Mouse (Mus musculus) telencephalon, adult 2 months (tissue): ENCODE results near the gene Ccnk.

Source experiments
- DNase-seq: peaks from one replicate; pipeline ENCODE4 v3.0.0-alpha.2; 2011; ENCODE audit warnings: low read depth, low spot score

Gene Ccnk

DNA sequence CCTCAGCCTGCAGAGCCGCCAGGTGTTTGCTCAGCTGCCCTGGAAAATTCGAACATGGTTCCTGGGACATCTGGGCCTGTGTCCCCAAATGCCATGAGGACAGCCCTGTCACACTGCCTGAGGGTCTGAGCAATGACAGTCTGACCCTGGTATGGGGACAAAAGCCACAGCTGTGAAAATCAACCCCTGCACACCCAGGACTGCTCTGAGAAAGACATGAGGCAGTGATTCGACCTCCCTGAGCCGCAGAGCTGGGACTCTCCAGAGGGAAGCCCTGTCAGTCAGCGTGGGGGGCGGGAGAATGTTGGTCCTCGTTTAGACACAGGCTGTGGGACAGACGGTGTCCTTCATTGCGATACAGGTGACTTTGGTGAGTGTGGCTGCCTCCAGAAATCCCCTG is 66.2 kb downstream of the Ccnk start:
- DNase-seq: no peak

DNA sequence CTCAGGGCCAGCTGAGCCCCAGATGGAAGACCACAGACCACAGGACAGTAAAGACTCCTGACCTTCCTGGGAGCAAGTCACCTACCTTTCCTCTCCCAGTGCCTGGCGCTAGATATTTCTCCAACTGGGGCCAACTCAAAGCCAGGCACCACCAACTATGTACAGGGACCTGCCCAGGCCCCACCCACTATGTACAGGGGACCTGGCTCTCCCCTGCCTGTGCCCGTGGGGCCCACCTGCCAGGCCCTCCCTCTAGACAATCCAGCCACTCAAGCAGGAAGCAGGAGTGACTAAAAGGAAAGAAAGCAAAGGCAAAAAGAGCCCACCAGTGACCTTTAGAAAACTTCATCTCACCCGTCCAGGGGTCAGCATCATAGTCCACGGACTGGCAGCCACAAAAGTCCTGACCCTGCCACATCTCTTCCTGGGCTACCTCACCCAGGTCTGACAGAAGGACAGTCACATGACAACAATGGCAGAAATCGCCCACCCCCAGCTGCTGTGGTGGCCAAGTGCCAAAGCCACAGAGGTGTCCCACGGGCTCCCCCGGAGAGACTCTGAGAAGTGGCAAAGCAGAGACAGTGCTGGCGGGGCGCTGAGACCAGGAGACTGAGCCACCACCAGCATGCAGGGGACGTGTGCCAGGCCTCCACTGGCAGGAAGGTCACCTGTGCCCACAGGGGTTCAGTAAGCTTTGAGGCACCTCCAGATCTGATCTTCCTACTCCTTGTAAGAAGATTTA is 67.6 kb downstream of the Ccnk start:
- no peak for DNase-seq

DNA sequence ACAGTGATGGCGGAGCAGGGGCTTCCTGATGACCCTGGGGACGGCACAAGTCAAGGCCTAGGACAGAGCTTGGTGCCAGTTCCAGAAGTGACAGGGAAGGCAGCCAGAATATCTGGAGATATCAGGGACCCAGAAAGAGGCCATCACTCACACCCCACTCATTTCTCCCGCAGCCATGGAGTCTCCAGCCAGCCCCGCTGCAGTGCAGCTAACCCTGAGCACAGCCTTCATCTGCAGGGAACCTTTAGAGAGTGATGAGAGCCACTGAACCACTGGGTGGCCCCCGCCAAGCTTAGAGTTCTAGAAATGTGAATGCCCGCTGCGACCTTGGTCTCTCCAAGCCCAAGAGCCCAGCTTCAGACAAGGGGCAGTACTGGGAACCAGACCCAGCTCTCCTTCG is 69.6 kb downstream of the Ccnk start:
- DNase-seq: no peak

- DNase-seq: no peak
These were observed 70.1 kb downstream of the Ccnk start for GRCm38 (mm10) chr12:108249522-108249921.

- no peak for DNase-seq
These were observed 71.8 kb downstream of the Ccnk start for GRCm38 (mm10) chr12:108251034-108251792.

DNA sequence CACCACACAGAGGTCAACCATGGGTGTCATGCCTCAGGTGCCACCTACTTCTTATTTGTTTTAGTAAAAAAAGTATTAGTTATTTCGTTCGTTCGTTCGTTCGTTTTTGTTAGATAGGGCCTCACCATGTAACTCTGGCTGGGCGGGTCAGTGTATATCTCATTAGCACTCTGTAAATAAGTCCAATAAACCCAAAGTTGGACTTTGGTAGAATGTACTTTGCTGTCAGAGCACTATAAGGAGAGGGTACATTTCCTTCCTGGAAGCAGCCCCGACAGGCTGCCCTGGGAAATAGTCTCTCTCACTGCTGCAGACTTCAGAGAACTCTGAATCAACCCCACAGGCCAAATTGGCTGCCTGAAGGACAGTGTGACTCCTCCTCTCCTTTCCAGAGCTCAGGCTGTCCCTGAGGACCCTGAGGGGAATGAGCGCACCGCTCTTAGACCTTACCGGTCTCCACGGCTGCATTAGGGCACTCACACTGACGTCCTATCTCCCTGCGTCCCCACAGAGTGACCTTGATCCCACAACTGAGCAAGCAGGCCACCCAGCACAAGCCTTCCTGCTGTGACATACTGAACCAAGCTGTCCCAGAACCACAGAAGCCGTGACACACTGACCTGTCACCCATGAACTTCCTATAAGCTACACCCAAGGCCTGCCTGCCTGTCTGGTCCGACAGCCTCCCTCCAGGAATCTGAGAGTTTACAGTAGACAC is 72.6 kb downstream of the Ccnk start:
- no peak for DNase-seq
